25 mouse cellular contexts compared by ENCODE assay signal in genomic region chr6:124202116-124202515, GRCm38 (mm10). TPM values are rescaled to one million over a fixed set of nuclear protein-coding genes. Genes with fewer than 3 reads are reported as not detected.
DNase-seq lines count a peak whose midpoint lies in the region; ATAC-seq and TF ChIP-seq lines count a peak whose summit lies in the region.
"Had no signal": no experiment of that assay in that cellular context is flagged by ENCODE, and none has a peak within 500 bp of the region (broad histone marks: within the 10 kb centered on the region; RNA-seq: fewer than 3 reads in every experiment).

No protein-coding gene starts in this region.

- peaks cover 0 to 5% of the 10 kb centered on the region in 2 experiments; a peak in 2 of 4 replicates for H3K4me1 ChIP-seq in CH12.LX (ENCODE audit: control insufficient read depth in 1 of 2, insufficient read depth in 2 of 2)
- H3K4me1 ChIP-seq in hindbrain, embryonic 14.5 days (replicated peaks; ENCODE audit: control insufficient read depth, insufficient read depth, low read length) = no peaks in the 10 kb centered on the region
- H3K4me1 ChIP-seq: forebrain, embryonic 10.5 days; liver, embryonic 15.5 days; neural tube, embryonic 13.5 days had no signal

- in situ Hi-C loops in CH12.LX (cut with MboI; ENCODE audit: low pct_ligation_motif_present, low pct_unique_long_range_greater_than_20kb, low sequenced_read_pairs) = no loop called here

- TF ChIP-seq CTCF in CH12.LX (conservative IDR thresholded peaks at IDR 0.05 in 1 of 2, IDR thresholded peaks at IDR 0.05 in 1 of 2; ENCODE audit: low read depth in 2 of 2, low read length in 2 of 2) = no peak

- DNase-seq in heart, adult 9 months (ENCODE audit: low spot score in 2 of 2) = peak; percentile 3 to 30
- no peak for DNase-seq in heart, postnatal 14 days
- DNase-seq in CH12.LX (ENCODE audit: extremely low read depth) = peak; percentile 34
- peak; percentile 7 to 19 for DNase-seq in spleen, adult 18-20 months
- no peak for DNase-seq in hindbrain, embryonic 14.5 days (ENCODE audit: low spot score)
- no peak for DNase-seq in layer of hippocampus, adult 9-11 months
- DNase-seq in cerebellum, adult 9-11 months = no peak
- DNase-seq: adrenal gland, postnatal 36 days; cerebellum, adult 11-12 months; gastrocnemius, postnatal 36 days; kidney, adult 2 months; kidney, postnatal 4 days; layer of hippocampus, postnatal 36 days; thymus, postnatal 4 days had no signal

- no peak for TF ChIP-seq RAD21 in CH12.LX (IDR thresholded peaks at IDR 0.05; ENCODE audit: low read depth, low read length)

- dilution Hi-C loops in CH12.LX (cut with MboI; ENCODE audit: extremely low pct_ligation_motif_present, extremely low pct_unique_long_range_greater_than_20kb, low sequenced_read_pairs) = no loop called here

- intact Hi-C loops in heart, postnatal 14 days (cut with DNase I) = no loop called here

- H3K27me3 ChIP-seq in CH12.LX (replicated peaks) = peaks cover 17% of the 10 kb centered on the region
- H3K27me3 ChIP-seq in hindbrain, embryonic 14.5 days (ENCODE audit: control insufficient read depth, insufficient read depth, low read length) = no peaks in the 10 kb centered on the region
- H3K27me3 ChIP-seq: liver, embryonic 15.5 days; megakaryocyte, embryonic 14.5 days; neural tube, embryonic 13.5 days had no signal

- H3K36me3 ChIP-seq in CH12.LX (replicated peaks in 1 of 2; ENCODE audit: control insufficient read depth in 1 of 2, insufficient read depth in 1 of 2, low read length in 1 of 2) = no peaks in the 10 kb centered on the region
- H3K36me3 ChIP-seq in macrophage (ENCODE audit: inconsistent target) = no peaks in the 10 kb centered on the region
- no peaks in the 10 kb centered on the region for H3K36me3 ChIP-seq in hindbrain, embryonic 14.5 days (replicated peaks; ENCODE audit: control insufficient read depth, insufficient read depth)
- H3K36me3 ChIP-seq: forebrain, embryonic 10.5 days; liver, embryonic 15.5 days; neural tube, embryonic 13.5 days had no signal

- no peak overlapping the region for H3K4me2 ChIP-seq in CH12.LX (ENCODE audit: insufficient read depth, low read depth, poor library complexity, severe bottlenecking)
- no peak overlapping the region for H3K4me2 ChIP-seq in hindbrain, embryonic 14.5 days (replicated peaks)
- H3K4me2 ChIP-seq: liver, embryonic 15.5 days; neural tube, embryonic 13.5 days had no signal

- H3K4me3 ChIP-seq in CH12.LX (replicated peaks in 1 of 3; ENCODE audit: low read depth in 2 of 3, low read length in 2 of 3, poor library complexity in 1 of 3) (no peak overlapping the region), macrophage (ENCODE audit: inconsistent target) (no peak overlapping the region)
- H3K4me3 ChIP-seq in hindbrain, embryonic 14.5 days (replicated peaks; ENCODE audit: low read length) = no peak overlapping the region
- H3K4me3 ChIP-seq: forebrain, embryonic 10.5 days; liver, embryonic 15.5 days; megakaryocyte, embryonic 14.5 days; neural tube, embryonic 13.5 days had no signal

- H3K9me3 ChIP-seq in CH12.LX (replicated peaks; ENCODE audit: low read length) = no peaks in the 10 kb centered on the region
- no peaks in the 10 kb centered on the region for H3K9me3 ChIP-seq in hindbrain, embryonic 14.5 days (ENCODE audit: control insufficient read depth, low read length)
- H3K9me3 ChIP-seq: forebrain, embryonic 10.5 days; liver, embryonic 15.5 days; megakaryocyte, embryonic 14.5 days; neural tube, embryonic 13.5 days had no signal

- H3K9ac ChIP-seq in CH12.LX (ENCODE audit: insufficient read depth, low read depth) = no peak overlapping the region
- H3K9ac ChIP-seq in hindbrain, embryonic 14.5 days = no peak overlapping the region
- H3K9ac ChIP-seq: liver, embryonic 15.5 days; neural tube, embryonic 13.5 days had no signal

- no peak for TF ChIP-seq EP300 in CH12.LX (IDR thresholded peaks at IDR 0.05; ENCODE audit: low read length)

- WGBS in macrophage (ENCODE audit: missing documents) = 5% methylated on average over 4 of the region's 4 CpGs
- 86% methylated on average over 4 of the region's 4 CpGs for WGBS in hindbrain, embryonic 14.5 days

- TF ChIP-seq POLR2A in CH12.LX (IDR thresholded peaks at IDR 0.05; ENCODE audit: low read depth, low read length) = no peak

- no peak for ATAC-seq in hindbrain, embryonic 14.5 days (ENCODE audit: low FRiP score)
- ATAC-seq: hindbrain, postnatal 0 days had no signal

- H3K79me2 ChIP-seq in CH12.LX (replicated peaks; ENCODE audit: control insufficient read depth, extremely low read depth, insufficient read depth, poor library complexity, severe bottlenecking) (no peaks in the 10 kb centered on the region), macrophage (ENCODE audit: inconsistent target) (no peaks in the 10 kb centered on the region)

- H3K27ac ChIP-seq in CH12.LX (ENCODE audit: insufficient read depth, low read depth) = no peak overlapping the region
- peak overlapping the region; percentile 65 for H3K27ac ChIP-seq in macrophage
- no peak overlapping the region for H3K27ac ChIP-seq in hindbrain, embryonic 14.5 days
- H3K27ac ChIP-seq: forebrain, embryonic 10.5 days; hindbrain, postnatal 0 days; liver, embryonic 15.5 days; neural tube, embryonic 13.5 days had no signal

TF ChIP-seq in CH12.LX, 34 proteins besides CTCF, POLR2A, EP300 and RAD21:
- TF ChIP-seq BHLHE40 (IDR thresholded peaks at IDR 0.05; ENCODE audit: low read depth, low read length) (peak; percentile 89), E2F4 (IDR thresholded peaks at IDR 0.05; ENCODE audit: insufficient replicate concordance, low read depth, low read length) (no peak), GABPA (IDR thresholded peaks at IDR 0.05; ENCODE audit: insufficient replicate concordance, low read depth, low read length) (no peak), MAZ (IDR thresholded peaks at IDR 0.05; ENCODE audit: low read depth, low read length) (no peak)

RNA-seq across cellular contexts. Expression of gene Vmn2r27, which starts 29.5 kb away (rescaled TPM):
- not detected for total RNA-seq in heart, postnatal 14 days (2021)
- not detected in 2 replicates for total RNA-seq in CH12.LX (2012; rRNA removed)
- total RNA-seq in CH12.LX (2014; rRNA removed) = not detected in 2 replicates
- polyA plus RNA-seq in CH12.LX (2012; ENCODE audit: insufficient read length, low read depth) = not detected in 2 replicates
- total RNA-seq in macrophage (2018; cell fraction: chromatin; rRNA removed) = under 1 TPM in 1 of 26 experiments, not detected in 25; 0.29 TPM
- total RNA-seq in macrophage (2018; cell fraction: cytosol; rRNA removed) = not detected
- total RNA-seq in macrophage (2018; cell fraction: nucleus; rRNA removed) = under 1 TPM in 1 of 26 experiments, not detected in 25; 0.20 TPM
- polyA plus RNA-seq in macrophage (2018) = not detected in 3 replicates
- polyA plus RNA-seq in hindbrain, embryonic 14.5 days (2014; fragmentation: Nextera tagmentation; extraction: Ambion mirVana) = not detected in 2 replicates
- total RNA-seq: adrenal gland, postnatal 36 days; gastrocnemius, postnatal 36 days; hindbrain, postnatal 0 days; layer of hippocampus, postnatal 36 days; midbrain, postnatal 0 days had no signal
- polyA plus RNA-seq: embryonic facial prominence, embryonic 14.5 days; forebrain, embryonic 10.5 days; heart, embryonic 16.5 days; hindbrain, postnatal 0 days; kidney, adult 2 months; limb, embryonic 11.5 days; liver, embryonic 15.5 days; midbrain, postnatal 0 days; neural tube, embryonic 13.5 days; small intestine, adult 2 months had no signal

Comparison
In these comparisons a context has a peak if more than half of its experiments do, and no peak if none do; other contexts are left out.
1. DNase-seq: peak in heart, adult 9 months (2 of 2), CH12.LX (single experiment) and spleen, adult 18-20 months (2 of 2); none in heart, postnatal 14 days (0 of 2), hindbrain, embryonic 14.5 days (single experiment), layer of hippocampus, adult 9-11 months (single experiment) and cerebellum, adult 9-11 months (single experiment).